Mouse (Mus musculus): ENCODE measurements around the gene Mmp23. TPM values are rescaled to one million over a fixed set of nuclear protein-coding genes. Genes with fewer than 3 reads are reported as not detected.
"Not testable (repeated sequence)": the region's sequence is repeated elsewhere in the genome, so short reads cannot be mapped to it uniquely, and the experiment has no call there.

Mmp23 gene
- total and polyA plus RNA-seq, 2 experiments from 2014 or later = 2.9 to 6.0 TPM

GRCm38 (mm10) chr4:155692421-155692820 lies 39.2 kb upstream of the Mmp23 start:
- Histone ChIP-seq H3K9ac (no peak overlapping the region), H3K27me3 (ENCODE audit: insufficient read depth, low read length) (no peaks in the 10 kb centered on the region), H3K36me3 (ENCODE audit: insufficient read depth) (no peaks in the 10 kb centered on the region), H3K27ac (ENCODE audit: low read depth, low read length) (no peak overlapping the region), H3K4me2 (ENCODE audit: low read depth) (no peak overlapping the region), H3K4me1 (ENCODE audit: insufficient read depth) (peaks cover 17% of the 10 kb centered on the region), H3K4me3 (ENCODE audit: low read depth, low read length) (no peak overlapping the region), H3K9me3 (ENCODE audit: low read length) (no peaks in the 10 kb centered on the region)
- 95% methylated on average over 3 of the region's 3 CpGs for WGBS
- no peak for DNase-seq
- no peak for ATAC-seq
- TF ChIP-seq CTCF (IDR thresholded peaks at IDR 0.05; ENCODE audit: low read depth) = no peak

GRCm38 (mm10) chr4:155690571-155691375 lies 37.6 kb upstream of the Mmp23 start:
- Histone ChIP-seq H3K4me3 (ENCODE audit: low read depth, low read length) (no peak overlapping the region), H3K4me1 (ENCODE audit: insufficient read depth) (peaks cover 7% of the 10 kb centered on the region), H3K4me2 (ENCODE audit: low read depth) (no peak overlapping the region), H3K9me3 (ENCODE audit: low read length) (no peaks in the 10 kb centered on the region), H3K9ac (no peak overlapping the region), H3K27ac (ENCODE audit: low read depth, low read length) (no peak overlapping the region), H3K36me3 (ENCODE audit: insufficient read depth) (no peaks in the 10 kb centered on the region), H3K27me3 (ENCODE audit: insufficient read depth, low read length) (no peaks in the 10 kb centered on the region)
- ATAC-seq (no peak), DNase-seq (peak; percentile 51)
- TF ChIP-seq CTCF (IDR thresholded peaks at IDR 0.05; ENCODE audit: low read depth) = no peak
- WGBS = 70% methylated on average over 12 of the region's 12 CpGs

- not testable (repeated sequence) for H3K4me2 ChIP-seq (ENCODE audit: low read depth); H3K36me3 ChIP-seq (ENCODE audit: insufficient read depth); H3K4me3 ChIP-seq (ENCODE audit: low read depth, low read length); H3K9ac ChIP-seq; H3K27me3 ChIP-seq (ENCODE audit: insufficient read depth, low read length); H3K9me3 ChIP-seq (ENCODE audit: low read length); H3K27ac ChIP-seq (ENCODE audit: low read depth, low read length); ATAC-seq; H3K4me1 ChIP-seq (ENCODE audit: insufficient read depth); DNase-seq
- WGBS = 93% methylated on average over 4 of the region's 4 CpGs
Observed at GRCm38 (mm10) chr4:155687764-155688163, 34.6 kb upstream of the Mmp23 start.

- not testable (repeated sequence) for H3K4me2 ChIP-seq (ENCODE audit: low read depth); H3K4me1 ChIP-seq (ENCODE audit: insufficient read depth); H3K4me3 ChIP-seq (ENCODE audit: low read depth, low read length); H3K36me3 ChIP-seq (ENCODE audit: insufficient read depth); DNase-seq; H3K27ac ChIP-seq (ENCODE audit: low read depth, low read length); H3K9me3 ChIP-seq (ENCODE audit: low read length); H3K9ac ChIP-seq; H3K27me3 ChIP-seq (ENCODE audit: insufficient read depth, low read length); ATAC-seq
- WGBS = 86% methylated on average over 15 of the region's 19 CpGs
Observed at GRCm38 (mm10) chr4:155683670-155684277, 30.6 kb upstream of the Mmp23 start.

- 57% methylated on average over 2 of the region's 2 CpGs for WGBS
- peak; percentile 72 for ATAC-seq
- Histone ChIP-seq H3K9me3 (ENCODE audit: low read length) (no peaks in the 10 kb centered on the region), H3K27me3 (ENCODE audit: insufficient read depth, low read length) (no peaks in the 10 kb centered on the region), H3K4me2 (ENCODE audit: low read depth) (no peak overlapping the region), H3K27ac (ENCODE audit: low read depth, low read length) (no peak overlapping the region), H3K36me3 (ENCODE audit: insufficient read depth) (no peaks in the 10 kb centered on the region), H3K9ac (no peak overlapping the region), H3K4me3 (ENCODE audit: low read depth, low read length) (no peak overlapping the region), H3K4me1 (ENCODE audit: insufficient read depth) (no peaks in the 10 kb centered on the region)
- peak; percentile 68 for TF ChIP-seq CTCF (IDR thresholded peaks at IDR 0.05; ENCODE audit: low read depth)
- peak; percentile 58 for DNase-seq
Observed at GRCm38 (mm10) chr4:155675991-155676390, 22.8 kb upstream of the Mmp23 start.

GRCm38 (mm10) chr4:155672082-155672481 lies 18.9 kb upstream of the Mmp23 start:
- WGBS = 63% methylated on average over 2 of the region's 2 CpGs
- no peak for TF ChIP-seq CTCF (IDR thresholded peaks at IDR 0.05; ENCODE audit: low read depth)
- peaks cover 6% of the 10 kb centered on the region; the same call in 1 of the 2 replicates for H3K4me1 ChIP-seq (ENCODE audit: insufficient read depth)
- H3K9ac ChIP-seq = no peak overlapping the region
- no peak overlapping the region for H3K4me3 ChIP-seq (ENCODE audit: low read depth, low read length)
- H3K27me3 ChIP-seq (ENCODE audit: insufficient read depth, low read length) = no peaks in the 10 kb centered on the region
- no peak overlapping the region for H3K4me2 ChIP-seq (ENCODE audit: low read depth)
- H3K36me3 ChIP-seq (ENCODE audit: insufficient read depth) = no peaks in the 10 kb centered on the region
- no peak for ATAC-seq
- DNase-seq = no peak
- H3K27ac ChIP-seq (ENCODE audit: low read depth, low read length) = no peak overlapping the region
- no peaks in the 10 kb centered on the region for H3K9me3 ChIP-seq (ENCODE audit: low read length)

- DNase-seq; H3K9ac ChIP-seq; H3K4me2 ChIP-seq (ENCODE audit: low read depth); H3K36me3 ChIP-seq (ENCODE audit: insufficient read depth); H3K4me1 ChIP-seq (ENCODE audit: insufficient read depth); H3K9me3 ChIP-seq (ENCODE audit: low read length); H3K27ac ChIP-seq (ENCODE audit: low read depth, low read length); H3K27me3 ChIP-seq (ENCODE audit: insufficient read depth, low read length); ATAC-seq; H3K4me3 ChIP-seq (ENCODE audit: low read depth, low read length): not testable (repeated sequence)
- 59% methylated on average over 4 of the region's 4 CpGs for WGBS
Observed at GRCm38 (mm10) chr4:155670236-155670635, 17.1 kb upstream of the Mmp23 start.
